Mouse (Mus musculus): ENCODE data around the gene Atp1b3. TPM values are rescaled to one million over a fixed set of nuclear protein-coding genes. Genes with fewer than 3 reads are reported as not detected.
A peak's percentile ranks its signal among the peaks of the same experiment; 100 is the strongest.
"Not testable (repeated sequence)": the region's sequence is repeated elsewhere in the genome, so short reads cannot be mapped to it uniquely, and the experiment has no call there.

Gene Atp1b3
- 181 and 185 TPM in 2 replicates for polyA plus RNA-seq (2014; fragmentation: Nextera tagmentation; extraction: Ambion mirVana)

DNA sequence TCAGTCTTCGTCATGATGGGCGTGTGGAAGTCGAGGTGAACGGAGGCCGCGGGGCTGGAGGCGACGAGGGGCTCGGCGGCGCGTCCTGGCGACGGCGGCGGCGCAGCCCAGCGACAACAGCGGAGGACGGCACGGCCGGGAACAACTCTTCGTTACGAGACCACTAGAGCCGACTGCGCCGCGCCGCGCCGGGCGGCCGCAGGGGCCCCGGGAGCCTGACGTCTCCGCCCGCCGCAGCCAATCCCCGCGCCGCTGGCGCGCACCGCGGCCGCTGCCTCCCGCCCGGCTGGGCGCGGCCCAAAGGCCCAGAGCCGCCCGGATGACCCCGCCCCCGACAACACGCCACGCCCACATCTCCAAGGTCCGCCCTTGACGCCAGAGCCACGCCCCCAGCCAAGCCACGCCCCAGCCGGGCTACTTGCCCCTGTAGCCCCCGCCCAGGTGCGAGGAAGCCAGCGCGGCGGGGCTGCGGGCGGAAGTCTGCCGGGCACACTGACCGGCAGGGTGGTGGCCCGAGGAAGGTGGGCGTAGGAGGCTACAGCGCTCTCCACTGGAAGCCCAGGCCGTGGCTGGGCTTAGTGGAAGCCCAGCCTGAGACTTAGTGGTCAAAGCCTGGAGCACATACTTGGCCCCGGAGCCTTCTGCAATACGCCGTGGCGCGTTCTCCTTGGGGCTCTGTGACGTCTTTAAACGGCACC, at the start of gene Atp1b3:
TSS of gene Atp1b3 (minus strand) at position 302 of the 698 bp plus-strand sequence.
- DNase-seq, result peak; percentile 98
- peak; percentile 98 for ATAC-seq (ENCODE audit: insufficient read depth)
- under 1% methylated on average over 73 of the region's 81 CpGs for WGBS
- peak within 1 kb of the TSS; percentile 60 for H3K4me2 ChIP-seq
- H3K27me3 ChIP-seq (ENCODE audit: insufficient read depth, low read length), result no peaks in the 10 kb centered on the region
- peaks cover 10% of the 10 kb centered on the region for H3K4me1 ChIP-seq (ENCODE audit: insufficient read depth)
- peak within 1 kb of the TSS; percentile 84 for H3K9ac ChIP-seq
- no peaks in the 10 kb centered on the region for H3K9me3 ChIP-seq (ENCODE audit: low read depth, low read length)
- no peaks in the 10 kb centered on the region for H3K36me3 ChIP-seq (ENCODE audit: insufficient read depth)
- peak within 1 kb of the TSS; percentile 96 for H3K27ac ChIP-seq (ENCODE audit: low read depth)
- H3K4me3 ChIP-seq (ENCODE audit: low read depth, low read length), result peak within 1 kb of the TSS; percentile 86
- TF ChIP-seq CTCF (IDR thresholded peaks at IDR 0.05; ENCODE audit: low read depth), result no peak

DNA sequence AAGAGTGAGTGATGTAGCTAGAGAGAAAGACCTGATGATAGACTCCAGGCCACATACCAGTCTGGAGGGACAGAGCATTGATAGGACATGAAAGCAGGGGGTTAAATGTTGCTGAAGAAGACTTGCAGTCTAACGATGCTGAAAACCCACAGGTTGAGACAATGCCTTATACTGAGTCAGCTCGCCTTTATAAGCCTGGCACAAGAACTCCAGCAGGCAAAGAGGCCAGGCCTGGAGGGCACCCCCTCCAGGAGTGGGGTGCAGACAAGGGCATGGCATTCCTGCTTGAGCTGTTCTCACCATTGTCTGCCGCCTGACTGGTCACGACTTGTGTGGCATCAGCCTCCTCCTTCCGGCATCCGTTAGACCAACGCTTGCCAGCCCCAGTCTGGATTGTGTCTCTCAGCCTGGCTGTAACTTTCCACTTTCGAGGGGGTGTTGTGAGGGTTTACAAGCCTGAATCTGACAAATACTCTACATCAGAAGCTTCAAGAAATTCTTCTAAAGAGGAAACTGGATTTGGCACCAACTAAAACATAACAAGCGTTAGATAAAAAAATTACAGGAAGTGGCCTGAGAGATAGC, 48.7 kb upstream of the Atp1b3 start:
- no peak; the same call in 1 of the 2 replicates for ATAC-seq (ENCODE audit: insufficient read depth)
- no peak for DNase-seq
- Histone ChIP-seq H3K9ac (no peak overlapping the region), H3K9me3 (ENCODE audit: low read depth, low read length) (no peaks in the 10 kb centered on the region), H3K27me3 (ENCODE audit: insufficient read depth, low read length) (no peaks in the 10 kb centered on the region), H3K4me2 (no peak overlapping the region), H3K27ac (ENCODE audit: low read depth) (no peak overlapping the region), H3K4me1 (ENCODE audit: insufficient read depth) (0 out of 2 replicates have a peak, but pooled peaks cover 7% of the 10 kb centered on the region), H3K4me3 (ENCODE audit: low read depth, low read length) (no peak overlapping the region), H3K36me3 (ENCODE audit: insufficient read depth) (no peaks in the 10 kb centered on the region)
- TF ChIP-seq CTCF (IDR thresholded peaks at IDR 0.05; ENCODE audit: low read depth), result no peak
- WGBS, result 66% methylated on average over 9 of the region's 9 CpGs

DNA sequence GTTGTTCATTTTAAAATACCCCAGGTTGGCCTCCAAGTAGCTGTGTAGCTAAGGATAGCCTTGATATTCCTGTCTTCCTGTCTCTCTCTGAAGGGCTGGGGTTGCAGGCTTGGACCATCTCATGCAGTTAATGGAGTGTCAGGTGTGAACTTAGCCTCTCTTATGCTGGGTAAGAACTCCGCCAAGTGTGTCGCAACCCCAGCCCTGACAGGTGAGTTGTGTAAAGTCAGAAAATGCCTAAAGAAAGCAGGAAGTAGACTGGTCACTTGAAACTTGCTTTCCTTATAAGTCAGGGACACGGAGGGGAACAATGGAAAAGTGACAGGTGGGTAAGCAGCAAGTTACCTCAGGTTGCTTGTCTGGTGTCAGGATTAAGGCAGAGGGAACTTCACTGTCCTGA, 40.1 kb upstream of the Atp1b3 start:
- no peaks in the 10 kb centered on the region for H3K9me3 ChIP-seq (ENCODE audit: low read depth, low read length)
- DNase-seq, result no peak

GRCm38 (mm10) chr9:96399916-96400315, 35.7 kb upstream of the Atp1b3 start:
- ATAC-seq (ENCODE audit: insufficient read depth); H3K4me3 ChIP-seq (ENCODE audit: low read depth, low read length); H3K36me3 ChIP-seq (ENCODE audit: insufficient read depth); H3K27me3 ChIP-seq (ENCODE audit: insufficient read depth, low read length); H3K9me3 ChIP-seq (ENCODE audit: low read depth, low read length); H3K4me1 ChIP-seq (ENCODE audit: insufficient read depth); H3K27ac ChIP-seq (ENCODE audit: low read depth); H3K4me2 ChIP-seq; DNase-seq; H3K9ac ChIP-seq: not testable (repeated sequence)
- 95% methylated on average over 3 of the region's 3 CpGs for WGBS

More for the DNA sequence above, 40.1 kb upstream of the Atp1b3 start:
- no peak overlapping the region for H3K9ac ChIP-seq
- no peak overlapping the region for H3K4me3 ChIP-seq (ENCODE audit: low read depth, low read length)
- H3K4me2 ChIP-seq, result no peak overlapping the region
- H3K27ac ChIP-seq (ENCODE audit: low read depth), result peak overlapping the region; percentile 12; the same call in 1 of the 2 replicates
- no peak for ATAC-seq (ENCODE audit: insufficient read depth)
- no peaks in the 10 kb centered on the region for H3K36me3 ChIP-seq (ENCODE audit: insufficient read depth)
- TF ChIP-seq CTCF (IDR thresholded peaks at IDR 0.05; ENCODE audit: low read depth), result no peak
- no peaks in the 10 kb centered on the region for H3K4me1 ChIP-seq (ENCODE audit: insufficient read depth)
- WGBS, result 59% methylated on average over 3 of the region's 3 CpGs
- H3K27me3 ChIP-seq (ENCODE audit: insufficient read depth, low read length), result no peaks in the 10 kb centered on the region

DNA sequence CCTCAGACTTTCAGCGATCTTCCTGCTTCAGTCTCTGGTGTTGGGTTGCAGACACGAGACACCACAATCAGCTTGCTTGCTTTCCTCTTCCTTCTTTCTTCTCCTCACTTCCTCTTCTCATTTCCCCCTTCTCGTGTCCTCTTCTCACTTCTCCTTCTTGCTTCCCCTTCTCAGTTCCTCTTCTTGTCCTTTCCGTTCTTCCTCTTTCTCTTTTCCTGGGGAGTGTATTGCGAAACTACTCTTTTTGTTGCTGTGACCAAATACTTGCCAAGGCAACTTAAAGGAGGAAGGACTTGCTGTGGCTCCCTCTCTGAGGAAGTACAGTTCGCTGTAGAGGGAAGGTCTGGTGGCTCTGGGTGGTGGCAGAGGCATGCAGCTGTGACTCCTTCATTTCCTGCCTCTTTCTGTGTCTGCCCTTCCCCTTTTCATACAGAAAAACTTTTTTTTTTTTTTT, 35.2 kb upstream of the Atp1b3 start:
- no peak overlapping the region for H3K4me2 ChIP-seq
- peaks cover 6% of the 10 kb centered on the region; the same call in 1 of the 2 replicates for H3K4me1 ChIP-seq (ENCODE audit: insufficient read depth)
- TF ChIP-seq CTCF (IDR thresholded peaks at IDR 0.05; ENCODE audit: low read depth), result no peak
- no peak overlapping the region for H3K9ac ChIP-seq
- no peaks in the 10 kb centered on the region for H3K36me3 ChIP-seq (ENCODE audit: insufficient read depth)
- no peaks in the 10 kb centered on the region for H3K27me3 ChIP-seq (ENCODE audit: insufficient read depth, low read length)
- no peak overlapping the region for H3K4me3 ChIP-seq (ENCODE audit: low read depth, low read length)
- WGBS, result 60% methylated on average over 6 of the region's 6 CpGs
- DNase-seq, result no peak
- no peak overlapping the region; the same call in 1 of the 2 replicates for H3K27ac ChIP-seq (ENCODE audit: low read depth)
- ATAC-seq (ENCODE audit: insufficient read depth), result no peak
- H3K9me3 ChIP-seq (ENCODE audit: low read depth, low read length), result no peaks in the 10 kb centered on the region

DNA sequence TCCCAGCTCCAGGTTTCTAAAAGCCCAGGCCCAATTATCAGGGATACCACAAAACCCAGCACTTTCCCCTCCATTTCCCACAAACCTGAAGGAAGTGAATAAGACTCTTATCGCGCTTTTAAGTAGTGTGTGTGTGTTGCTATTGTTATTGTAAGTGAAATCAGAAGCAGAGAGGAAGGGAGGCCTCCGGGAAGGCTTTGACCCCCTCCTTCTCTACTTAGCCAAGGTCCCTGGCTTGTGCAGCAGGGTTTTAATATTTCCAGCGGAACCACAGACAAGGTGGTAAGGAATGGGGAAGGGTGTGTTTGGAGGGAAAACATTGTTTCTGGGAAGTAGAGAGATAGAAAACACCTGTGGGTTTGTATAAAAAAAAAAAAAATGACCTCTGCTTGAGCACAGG, 34.4 kb upstream of the Atp1b3 start:
- no peak overlapping the region for H3K4me2 ChIP-seq
- no peak overlapping the region for H3K4me3 ChIP-seq (ENCODE audit: low read depth, low read length)
- no peaks in the 10 kb centered on the region for H3K9me3 ChIP-seq (ENCODE audit: low read depth, low read length)
- 34% methylated on average over 4 of the region's 4 CpGs for WGBS
- no peak overlapping the region for H3K9ac ChIP-seq
- no peak for DNase-seq
- no peaks in the 10 kb centered on the region for H3K27me3 ChIP-seq (ENCODE audit: insufficient read depth, low read length)
- no peaks in the 10 kb centered on the region for H3K36me3 ChIP-seq (ENCODE audit: insufficient read depth)
- no peak for ATAC-seq (ENCODE audit: insufficient read depth)
- no peak for TF ChIP-seq CTCF (IDR thresholded peaks at IDR 0.05; ENCODE audit: low read depth)
- H3K27ac ChIP-seq (ENCODE audit: low read depth), result peak overlapping the region; percentile 26; the same call in 1 of the 2 replicates
- peaks cover 6% of the 10 kb centered on the region; the same call in 1 of the 2 replicates for H3K4me1 ChIP-seq (ENCODE audit: insufficient read depth)

- Histone ChIP-seq H3K4me2 (no peak overlapping the region), H3K4me3 (ENCODE audit: low read depth, low read length) (no peak overlapping the region), H3K4me1 (ENCODE audit: insufficient read depth) (peaks cover 6% of the 10 kb centered on the region; the same call in 1 of the 2 replicates), H3K9ac (no peak overlapping the region), H3K9me3 (ENCODE audit: low read depth, low read length) (no peaks in the 10 kb centered on the region), H3K27ac (ENCODE audit: low read depth) (peak overlapping the region; percentile 26; the same call in 1 of the 2 replicates), H3K36me3 (ENCODE audit: insufficient read depth) (no peaks in the 10 kb centered on the region), H3K27me3 (ENCODE audit: insufficient read depth, low read length) (no peaks in the 10 kb centered on the region)
- ATAC-seq (ENCODE audit: insufficient read depth) (peak; percentile 62; the same call in 1 of the 2 replicates), DNase-seq (no peak)
- 39% methylated on average over 8 of the region's 8 CpGs for WGBS
- TF ChIP-seq CTCF (IDR thresholded peaks at IDR 0.05; ENCODE audit: low read depth), result no peak
These were observed 33.9 kb upstream of the Atp1b3 start for GRCm38 (mm10) chr9:96398165-96398564.

All from lung, embryonic 14.5 days (tissue).